Mouse (Mus musculus): ENCODE results near the gene Reep6. TPM values are rescaled to one million over a fixed set of nuclear protein-coding genes. Genes with fewer than 3 reads are reported as not detected.
A peak's percentile ranks its signal among the peaks of the same experiment; 100 is the strongest.

Gene Reep6
- 3.4 and 3.6 TPM in 2 replicates for polyA plus RNA-seq (2016; fragmentation: Nextera tagmentation; extraction: Ambion mirVana)

DNA sequence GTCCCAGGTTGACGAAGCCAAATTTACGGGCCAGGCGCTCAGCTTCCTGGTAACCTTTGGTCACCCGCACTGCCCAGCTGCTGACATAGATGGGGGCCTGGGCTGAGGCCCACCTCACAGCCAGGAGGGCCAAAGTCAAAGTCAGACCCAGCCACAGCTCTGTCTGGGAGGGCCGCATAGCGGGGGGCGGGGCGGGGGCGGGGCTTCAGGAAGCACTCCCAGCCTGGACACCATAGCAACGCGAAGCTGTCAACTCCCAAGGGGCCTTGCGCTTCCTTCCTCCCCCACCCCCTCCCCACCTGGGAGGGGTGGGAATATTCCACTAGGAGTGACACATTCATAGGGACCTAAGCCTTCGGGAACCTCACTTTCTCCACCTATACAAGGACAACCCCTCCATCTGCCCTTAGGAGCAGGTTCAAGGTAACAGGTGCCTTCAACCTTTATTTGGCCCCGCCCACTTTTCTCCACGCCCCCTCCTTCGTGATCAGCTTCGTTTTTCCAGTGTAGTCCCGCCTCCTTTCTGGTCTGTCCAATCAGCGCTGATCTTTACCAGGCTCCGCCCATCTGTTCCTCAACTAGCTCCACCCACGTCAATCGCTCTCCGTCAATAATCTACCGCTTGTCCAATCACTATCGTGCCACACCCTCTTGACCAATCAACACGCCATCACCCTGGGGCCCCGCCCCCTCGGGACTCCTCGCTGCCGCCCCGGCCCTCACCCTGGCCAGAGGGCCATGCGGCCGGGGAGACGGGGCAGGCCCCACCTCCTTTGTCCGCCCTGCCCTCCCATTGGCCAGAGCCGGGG, at the start of gene Reep6, which contains the start of gene Pcsk4:
Gene Reep6 (plus strand): TSS at position 681 of the 809 bp plus-strand sequence.
Gene Pcsk4 (minus strand): TSS at position 226 of the 809 bp plus-strand sequence.
- Histone ChIP-seq H3K4me2 (replicated peaks) (peak within 1 kb of the TSS; percentile 79), H3K4me3 (peak within 1 kb of the TSS; percentile 38), H3K4me1 (peaks cover 19% of the 10 kb centered on the region), H3K9ac (peak within 1 kb of the TSS; percentile 53), H3K9me3 (no peaks in the 10 kb centered on the region), H3K27ac (no peak within 1 kb of the TSS), H3K27me3 (replicated peaks) (peaks cover 16% of the 10 kb centered on the region), H3K36me3 (no peaks in the 10 kb centered on the region)
- WGBS, result 6% methylated on average over 36 of the region's 36 CpGs
- peak; percentile 92 for ATAC-seq (ENCODE audit: low FRiP score, low read depth)

DNA sequence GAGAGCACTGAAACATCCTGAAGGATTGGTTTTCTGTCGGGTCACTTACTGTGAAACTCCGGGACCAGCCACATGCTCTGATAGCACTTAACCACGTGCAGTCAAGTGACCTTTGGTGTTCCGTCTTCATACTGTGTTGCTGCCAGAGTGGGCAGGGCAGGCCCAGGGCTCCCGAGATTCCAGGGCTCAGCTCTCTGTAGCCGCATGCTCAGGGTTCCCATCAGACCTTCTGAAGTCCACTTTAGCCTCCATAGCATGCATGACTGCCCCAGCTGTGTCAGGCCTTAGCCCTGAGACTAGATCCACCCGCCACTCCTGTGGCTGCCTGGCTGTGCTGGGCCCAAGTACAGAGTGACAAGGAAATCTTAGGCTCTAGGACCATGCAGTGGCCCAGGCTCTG, 48.4 kb upstream of the Reep6 start:
- Histone ChIP-seq H3K4me2 (replicated peaks) (no peak overlapping the region; the same call in 1 of the 2 replicates), H3K9me3 (no peaks in the 10 kb centered on the region), H3K27me3 (replicated peaks) (no peaks in the 10 kb centered on the region), H3K4me3 (no peak overlapping the region), H3K9ac (no peak overlapping the region), H3K27ac (no peak overlapping the region), H3K36me3 (peaks cover 95% of the 10 kb centered on the region), H3K4me1 (peaks cover 13% of the 10 kb centered on the region)
- no peak for ATAC-seq (ENCODE audit: low FRiP score, low read depth)
- WGBS, result 86% methylated on average over 7 of the region's 7 CpGs

DNA sequence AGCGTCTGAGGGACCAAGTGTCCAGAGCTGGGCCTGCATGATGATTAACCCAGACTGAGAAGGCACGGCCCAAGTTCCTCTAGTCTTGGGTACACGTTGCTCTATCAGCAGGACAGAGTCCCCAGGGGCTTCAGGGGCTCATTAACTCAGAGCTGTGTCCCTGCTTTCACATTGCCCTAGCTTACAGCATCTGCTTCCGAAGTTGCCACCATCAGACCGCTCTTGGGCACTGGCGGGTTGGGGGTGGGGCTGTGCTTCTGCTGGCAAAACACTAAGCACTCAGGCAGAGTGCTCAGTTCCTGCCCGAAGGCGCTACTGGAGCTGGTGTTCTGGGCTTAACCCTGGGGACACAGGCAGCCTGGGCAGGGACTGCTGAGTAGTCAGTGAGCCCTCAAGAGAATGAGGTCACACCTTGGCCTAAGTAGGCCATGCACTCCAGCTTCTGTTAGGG, 47.8 kb upstream of the Reep6 start:
- H3K9ac ChIP-seq, result no peak overlapping the region
- ATAC-seq (ENCODE audit: low FRiP score, low read depth), result peak; percentile 54; the same call in 1 of the 2 replicates

DNA sequence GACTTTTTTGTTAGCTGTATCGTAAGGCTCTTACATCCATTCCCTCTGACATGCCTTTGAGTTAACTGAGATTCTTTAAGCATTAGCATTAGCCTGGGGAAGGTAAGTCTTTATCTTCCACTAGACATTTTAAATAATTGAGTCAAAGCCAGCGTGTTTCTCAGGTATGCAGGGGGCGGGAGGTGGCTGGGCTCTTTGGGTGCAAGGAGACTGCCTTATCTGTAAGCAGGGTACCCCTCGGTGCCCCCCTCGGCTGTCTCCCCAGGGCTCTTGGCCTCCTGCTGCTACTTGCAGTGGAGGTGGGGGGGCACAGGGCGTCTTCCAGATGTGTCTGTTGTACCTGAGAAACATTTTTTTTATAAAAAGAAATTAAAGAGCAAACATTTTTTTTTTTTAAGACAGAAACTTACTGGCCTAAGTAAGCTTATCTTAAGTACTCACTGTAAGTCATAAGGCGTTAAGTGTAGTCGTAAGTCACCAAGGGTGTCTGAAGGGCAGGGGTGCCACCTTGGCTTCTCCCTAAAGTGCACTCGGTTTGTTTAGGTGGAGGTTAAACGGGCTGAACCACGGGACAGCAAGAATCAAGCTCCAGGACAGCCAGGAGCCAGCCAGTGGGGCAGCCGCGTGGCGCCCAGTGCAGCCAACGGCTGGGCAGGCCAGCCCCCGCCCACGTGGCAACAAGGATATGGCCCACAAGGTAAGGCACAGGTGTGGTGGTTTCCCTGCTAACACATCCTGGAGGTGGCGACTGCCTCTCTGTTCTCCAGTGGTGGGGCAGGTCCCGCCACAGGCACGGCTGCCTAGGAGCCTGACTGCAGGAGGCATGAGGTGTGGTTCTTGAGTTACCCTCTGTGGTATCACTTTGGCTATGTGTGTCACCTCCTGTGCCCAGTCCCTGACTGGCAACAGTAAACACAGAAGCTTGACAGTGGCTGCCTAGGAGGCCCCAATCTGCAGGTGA, 47.0 kb upstream of the Reep6 start:
- H3K4me1 ChIP-seq, result peaks cover 13% of the 10 kb centered on the region
- H3K27me3 ChIP-seq (replicated peaks), result no peaks in the 10 kb centered on the region
- WGBS, result 92% methylated on average over 20 of the region's 20 CpGs
- no peaks in the 10 kb centered on the region for H3K9me3 ChIP-seq
- H3K27ac ChIP-seq, result no peak overlapping the region
- no peak overlapping the region for H3K9ac ChIP-seq
- H3K4me2 ChIP-seq (replicated peaks), result no peak overlapping the region
- peaks cover 95% of the 10 kb centered on the region for H3K36me3 ChIP-seq
- no peak overlapping the region for H3K4me3 ChIP-seq
- ATAC-seq (ENCODE audit: low FRiP score, low read depth), result no peak

More for the DNA sequence above, 47.8 kb upstream of the Reep6 start:
- H3K4me2 ChIP-seq (replicated peaks), result no peak overlapping the region
- H3K27me3 ChIP-seq (replicated peaks), result no peaks in the 10 kb centered on the region
- no peak overlapping the region for H3K27ac ChIP-seq
- WGBS, result 63% methylated on average over 8 of the region's 8 CpGs
- no peak overlapping the region for H3K4me3 ChIP-seq
- no peaks in the 10 kb centered on the region for H3K9me3 ChIP-seq
- H3K4me1 ChIP-seq, result peaks cover 13% of the 10 kb centered on the region
- peaks cover 95% of the 10 kb centered on the region for H3K36me3 ChIP-seq

DNA sequence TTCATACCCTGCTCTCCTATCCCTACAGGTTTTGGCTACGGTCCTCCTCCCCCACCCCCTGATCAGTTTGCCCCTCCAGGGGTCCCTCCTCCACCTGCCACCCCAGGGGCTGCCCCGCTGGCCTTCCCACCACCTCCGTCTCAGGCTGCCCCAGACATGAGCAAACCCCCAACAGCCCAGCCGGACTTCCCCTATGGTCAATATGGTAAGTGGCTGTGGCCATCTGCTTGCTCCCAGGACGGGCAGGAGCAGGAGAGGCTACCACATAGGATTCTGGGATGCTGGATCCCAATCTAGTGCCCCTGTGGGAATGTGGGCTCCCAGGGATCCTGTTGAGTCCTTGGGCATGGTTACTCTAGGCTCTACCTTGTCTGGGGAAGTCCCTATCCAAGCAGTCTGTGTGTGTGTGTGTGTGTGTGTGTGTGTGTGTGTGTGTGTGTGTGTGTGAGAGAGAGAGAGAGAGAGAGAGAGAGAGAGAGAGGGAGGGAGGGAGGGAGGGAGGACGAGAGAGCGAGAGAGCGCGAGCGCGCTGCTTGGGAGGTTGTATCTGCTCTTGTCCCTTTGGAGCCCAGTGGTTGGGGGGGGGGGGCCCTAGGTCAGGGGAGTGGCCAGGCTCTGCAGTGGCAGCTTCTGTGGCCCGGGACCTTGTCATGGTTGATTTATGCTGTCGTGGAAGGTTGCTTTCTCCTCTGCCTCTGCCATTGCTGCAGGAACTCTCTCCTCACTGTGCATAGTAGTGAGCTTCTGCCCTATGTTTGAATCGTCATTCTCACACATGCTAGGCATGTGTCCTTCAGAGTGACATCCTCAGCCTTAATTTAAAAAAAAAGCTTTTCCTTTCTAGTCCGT, 44.3 kb upstream of the Reep6 start:
- Histone ChIP-seq H3K27ac (no peak overlapping the region), H3K4me2 (replicated peaks) (no peak overlapping the region), H3K9ac (0 out of 2 replicates have a peak overlapping the region, but pooled peaks have one; percentile 13), H3K36me3 (peaks cover 81% of the 10 kb centered on the region), H3K9me3 (no peaks in the 10 kb centered on the region), H3K27me3 (replicated peaks) (no peaks in the 10 kb centered on the region), H3K4me3 (no peak overlapping the region), H3K4me1 (peaks cover 13% of the 10 kb centered on the region)
- 71% methylated on average over 9 of the region's 15 CpGs for WGBS
- no peak for ATAC-seq (ENCODE audit: low FRiP score, low read depth)

DNA sequence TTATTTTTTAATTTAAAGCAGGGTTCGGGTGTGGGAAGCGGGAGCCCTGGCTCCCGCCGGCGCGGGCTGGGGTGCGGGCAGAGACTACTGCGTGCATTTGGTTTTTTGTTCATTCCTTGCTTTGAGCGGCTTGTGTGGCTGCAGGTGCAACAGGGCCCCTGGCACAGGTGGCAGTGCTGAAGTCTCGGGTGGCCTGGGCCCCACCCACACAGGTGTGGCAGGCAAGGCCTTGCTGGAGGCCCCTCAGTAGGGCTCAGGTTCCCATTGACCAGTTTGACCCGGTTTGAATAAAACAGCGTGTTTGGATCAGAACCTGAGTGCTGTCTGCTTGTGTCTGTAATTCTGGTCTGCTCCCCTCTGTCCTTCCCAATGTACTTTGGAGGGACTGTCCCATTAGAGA, 41.7 kb upstream of the Reep6 start:
- no peak for ATAC-seq (ENCODE audit: low FRiP score, low read depth)
- Histone ChIP-seq H3K4me1 (peaks cover 1% of the 10 kb centered on the region), H3K9ac (no peak overlapping the region), H3K4me2 (replicated peaks) (no peak overlapping the region), H3K9me3 (no peaks in the 10 kb centered on the region), H3K27me3 (replicated peaks) (no peaks in the 10 kb centered on the region), H3K27ac (no peak overlapping the region), H3K4me3 (no peak overlapping the region), H3K36me3 (peaks cover 56% of the 10 kb centered on the region)
- 95% methylated on average over 12 of the region's 12 CpGs for WGBS

DNA sequence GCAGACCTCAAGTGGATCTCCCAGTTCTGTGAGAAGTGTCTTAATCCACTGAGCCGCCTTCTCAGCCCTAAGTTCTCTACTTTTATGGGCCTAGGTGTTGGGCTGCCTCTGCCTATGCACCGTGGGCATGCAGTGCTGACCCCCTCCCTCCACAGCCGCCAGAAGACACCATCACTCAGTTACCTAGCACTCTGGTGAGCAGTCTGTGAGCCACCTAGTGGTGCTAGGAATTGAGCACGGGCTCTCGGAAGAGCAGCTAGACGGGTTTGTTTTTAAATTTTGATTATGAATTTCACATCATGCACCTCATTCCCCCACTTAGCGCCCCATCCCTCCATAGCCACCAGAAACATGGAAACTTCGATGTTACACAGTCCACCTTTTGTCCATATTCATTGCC, 41.1 kb upstream of the Reep6 start:
- Histone ChIP-seq H3K36me3 (peaks cover 55% of the 10 kb centered on the region), H3K4me2 (replicated peaks) (no peak overlapping the region), H3K27ac (no peak overlapping the region), H3K4me3 (no peak overlapping the region), H3K9ac (no peak overlapping the region), H3K4me1 (peaks cover 7% of the 10 kb centered on the region), H3K27me3 (replicated peaks) (no peaks in the 10 kb centered on the region), H3K9me3 (no peaks in the 10 kb centered on the region)
- no peak for ATAC-seq (ENCODE audit: low FRiP score, low read depth)
- WGBS, result 72% methylated on average over 8 of the region's 8 CpGs

DNA sequence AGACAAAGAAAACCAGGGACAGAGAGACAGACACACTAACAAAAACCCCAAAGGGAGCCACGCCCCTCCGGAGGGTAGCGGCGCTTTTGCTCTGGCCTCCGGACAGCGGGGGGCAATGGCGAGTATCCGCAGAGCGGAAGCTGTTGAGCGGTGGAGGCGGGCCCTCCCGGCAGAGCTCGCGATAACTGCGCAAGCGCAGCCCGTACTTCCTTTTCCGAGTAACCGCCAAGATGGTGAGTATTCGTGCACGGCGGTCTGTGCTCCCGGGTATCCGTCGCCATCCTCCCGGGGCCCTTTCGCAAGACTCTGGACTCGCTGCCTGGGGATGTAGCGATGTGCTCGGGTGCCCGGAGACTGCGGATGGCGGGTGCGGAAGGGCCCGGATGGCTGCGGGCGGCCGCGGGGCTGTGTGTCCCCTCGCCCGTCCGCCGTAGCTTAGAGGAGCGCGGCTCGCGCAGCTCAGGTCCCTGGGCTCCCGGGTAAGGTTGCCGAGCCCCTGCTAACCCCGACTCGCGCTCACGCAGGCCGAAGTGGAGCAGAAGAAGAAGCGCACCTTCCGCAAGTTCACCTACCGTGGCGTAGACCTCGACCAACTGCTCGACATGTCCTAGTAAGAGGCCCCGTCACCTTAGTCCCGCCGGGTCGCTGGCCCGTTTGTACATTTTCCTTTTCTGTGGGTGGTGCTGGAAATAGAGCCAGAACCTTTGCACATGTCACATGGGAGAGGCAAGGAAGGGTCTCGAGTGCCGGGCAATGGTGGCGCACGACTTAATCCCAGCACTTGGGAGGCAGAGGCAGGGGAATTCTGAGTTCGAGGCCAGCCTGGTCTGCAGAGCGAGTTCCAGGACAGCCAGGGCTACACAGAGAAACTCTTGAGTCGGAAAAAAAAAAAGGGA, 37.3 kb upstream of the Reep6 start, which contains the start of gene Rps15:
Gene Rps15 (plus strand): TSS at position 203 of the 896 bp plus-strand sequence.
- H3K4me1 ChIP-seq, result peaks cover 38% of the 10 kb centered on the region
- H3K36me3 ChIP-seq, result peaks cover 33% of the 10 kb centered on the region
- ATAC-seq (ENCODE audit: low FRiP score, low read depth), result peak; percentile 74
- WGBS, result under 1% methylated on average over 72 of the region's 72 CpGs
- peak within 1 kb of the TSS; percentile 97 for H3K9ac ChIP-seq
- peak within 1 kb of the TSS; percentile 84 for H3K4me2 ChIP-seq (replicated peaks)
- peak within 1 kb of the TSS; percentile 79; the same call in 1 of the 2 replicates for H3K27ac ChIP-seq
- no peaks in the 10 kb centered on the region for H3K9me3 ChIP-seq
- no peaks in the 10 kb centered on the region for H3K27me3 ChIP-seq (replicated peaks)
- H3K4me3 ChIP-seq, result peak within 1 kb of the TSS; percentile 91

DNA sequence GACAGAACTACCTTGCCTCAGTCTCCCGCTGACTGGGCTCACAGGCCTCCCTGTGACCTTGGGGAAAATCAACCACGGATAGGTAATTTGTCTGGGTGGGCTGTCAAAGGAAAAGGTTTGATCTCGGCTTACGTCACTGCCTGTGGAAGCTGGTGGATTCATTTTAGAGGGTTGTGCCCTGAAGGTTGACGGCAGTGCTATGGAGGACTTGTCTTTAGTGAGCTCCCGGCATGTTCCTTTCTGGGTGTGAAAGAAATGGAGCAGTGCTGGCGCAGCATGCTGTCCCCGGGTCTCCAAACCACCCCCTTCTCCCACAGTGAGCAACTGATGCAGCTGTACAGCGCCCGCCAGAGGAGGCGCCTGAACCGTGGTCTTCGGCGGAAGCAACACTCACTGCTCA, 36.4 kb upstream of the Reep6 start:
- Histone ChIP-seq H3K4me3 (peak overlapping the region; percentile 91), H3K4me1 (peaks cover 46% of the 10 kb centered on the region), H3K36me3 (peaks cover 26% of the 10 kb centered on the region), H3K27ac (no peak overlapping the region), H3K27me3 (replicated peaks) (no peaks in the 10 kb centered on the region), H3K4me2 (replicated peaks) (peak overlapping the region; percentile 84), H3K9ac (peak overlapping the region; percentile 97), H3K9me3 (no peaks in the 10 kb centered on the region)
- ATAC-seq (ENCODE audit: low FRiP score, low read depth), result no peak
- WGBS, result 32% methylated on average over 14 of the region's 14 CpGs

DNA sequence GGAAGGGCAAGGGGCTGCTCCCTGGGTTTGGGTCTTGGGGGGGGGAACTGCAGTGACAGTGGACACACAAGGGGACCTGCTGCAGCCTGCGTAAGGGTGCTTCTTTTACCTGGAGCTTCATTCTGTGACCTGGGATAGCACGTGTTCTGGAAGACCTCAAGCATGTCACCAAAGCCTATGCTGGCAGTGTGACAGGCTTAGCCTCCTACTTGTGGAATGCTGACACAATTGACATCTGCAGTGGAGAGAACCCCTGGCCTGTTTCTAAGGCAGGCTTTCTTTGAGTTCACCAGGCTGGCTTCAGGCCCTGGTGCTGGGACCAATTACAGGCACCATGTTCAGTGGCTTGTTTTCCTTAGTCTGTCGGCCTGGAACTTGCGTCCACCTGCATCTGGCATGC, 35.4 kb upstream of the Reep6 start:
- ATAC-seq (ENCODE audit: low FRiP score, low read depth), result no peak
- WGBS, result 78% methylated on average over 4 of the region's 4 CpGs
- 0 out of 2 replicates have a peak, but pooled peaks cover 6% of the 10 kb centered on the region for H3K27me3 ChIP-seq (replicated peaks)
- H3K4me1 ChIP-seq, result peaks cover 50% of the 10 kb centered on the region
- no peak overlapping the region; the same call in 1 of the 2 replicates for H3K9ac ChIP-seq
- H3K9me3 ChIP-seq, result no peaks in the 10 kb centered on the region
- H3K4me2 ChIP-seq (replicated peaks), result peak overlapping the region; percentile 84
- H3K36me3 ChIP-seq, result peaks cover 19% of the 10 kb centered on the region
- no peak overlapping the region for H3K27ac ChIP-seq
- H3K4me3 ChIP-seq, result 0 out of 2 replicates have a peak overlapping the region, but pooled peaks have one; percentile 91

Data from neural tube, embryonic 12.5 days (tissue).